Mouse (Mus musculus) kidney, adult 2 months (tissue): ENCODE measurements at regions not wholly inside any gene's neighbourhood (a gene's known extent, or its start where the extent isn't known, plus 50 kb on each side); places are given as distances from the start of the nearest gene placed in this dataset.

Source experiments
- CTCF ChIP-seq: fragments of 200-500 bp; conservative IDR thresholded peaks from 2 replicates; pipeline ENCODE4 v1.5.1; 2011; ENCODE audit warnings: low read depth, mild to moderate bottlenecking, control low read depth, low read length, moderate library complexity, mixed read lengths; ENCODE audit not compliant: insufficient read depth, insufficient read length
- POLR2A ChIP-seq: fragments of 200-500 bp; IDR thresholded peaks from one replicate; pipeline ENCODE4 v1.6.1; 2011; ENCODE audit warnings: low read depth, low read length, control low read depth

GRCm38 (mm10) chr3:17461365-17461764, 486.8 kb upstream of the Cypt12 start:
- TF ChIP-seq CTCF: no peak
- TF ChIP-seq POLR2A: no peak
